Mouse (Mus musculus) embryonic fibroblast, embryonic 13.5 days (primary cell): ENCODE results near the gene Pitpnm2.

Experiments used
- CTCF ChIP-seq: IDR thresholded peaks from 2 replicates; pipeline ENCODE4 v1.5.1; 2011; ENCODE audit warnings: mild to moderate bottlenecking, control low read depth, low read length, moderate library complexity, borderline replicate concordance; ENCODE audit not compliant: insufficient read depth
- POLR2A ChIP-seq: IDR thresholded peaks from 2 replicates; pipeline ENCODE4 v1.6.1; 2011; ENCODE audit warnings: low read depth, mild to moderate bottlenecking, control low read depth, low read length, moderate library complexity

DNA sequence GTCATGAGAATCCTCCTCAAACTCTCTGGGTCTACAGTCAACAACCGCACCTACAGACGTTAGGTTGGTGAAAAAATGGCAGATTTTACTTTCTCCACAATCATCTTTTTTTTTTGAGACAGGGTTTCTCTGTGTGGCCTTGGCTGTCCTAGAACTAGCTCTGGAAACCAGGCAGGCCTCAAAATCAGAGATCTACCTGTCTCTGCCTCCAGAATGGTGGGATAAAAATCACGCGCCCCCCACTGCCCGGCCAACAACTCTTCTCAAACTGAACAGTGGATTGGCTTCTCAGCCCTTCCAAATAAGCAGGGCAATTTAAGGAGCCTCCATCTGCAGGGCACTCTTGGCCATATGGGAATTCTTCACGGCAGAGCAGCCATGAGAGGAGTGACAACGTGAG, 5.6 kb upstream of the Pitpnm2 start:
- TF ChIP-seq POLR2A (no peak), CTCF (no peak)
